8 mouse cellular contexts compared by ENCODE assay signal in genomic region chr15:97849116-97849911, GRCm38 (mm10). TPM values are rescaled to one million over a fixed set of nuclear protein-coding genes. Genes with fewer than 3 reads are reported as not detected.
DNase-seq lines count a peak whose midpoint lies in the region; ATAC-seq lines count a peak whose summit lies in the region.

No protein-coding gene starts in this region.

- peak; percentile 84 for ATAC-seq in hindbrain, embryonic 15.5 days (ENCODE audit: low FRiP score, low read depth)

- no peaks in the 10 kb centered on the region for H3K27me3 ChIP-seq in hindbrain, embryonic 15.5 days

- no peaks in the 10 kb centered on the region for H3K36me3 ChIP-seq in hindbrain, embryonic 15.5 days

- peak overlapping the region; percentile 68 for H3K27ac ChIP-seq in hindbrain, embryonic 15.5 days (replicated peaks)

- peak overlapping the region; percentile 66 for H3K4me2 ChIP-seq in hindbrain, embryonic 15.5 days

- peak overlapping the region; percentile 33 for H3K9ac ChIP-seq in hindbrain, embryonic 15.5 days

- H3K4me1 ChIP-seq in hindbrain, embryonic 15.5 days (replicated peaks), result 0 out of 2 replicates have a peak, but pooled peaks cover 5% of the 10 kb centered on the region

- DNase-seq in WW6 (ENCODE audit: low read depth, low spot score), result peak; percentile 64
- peak; percentile 85 to 89 for DNase-seq in cerebellum, postnatal 25 days
- peak; percentile 79 to 92 for DNase-seq in frontal cortex, postnatal 36 days (ENCODE audit: low spot score in 2 of 2)
- peak; percentile 77 to 78 for DNase-seq in layer of hippocampus, postnatal 36 days
- DNase-seq in lung, postnatal 25 days (ENCODE audit: low spot score), result peak; percentile 90
- peak; percentile 93 for DNase-seq in retina, postnatal 1 day
- DNase-seq in thymus, postnatal 4 days, result peak; percentile 87

- no peaks in the 10 kb centered on the region for H3K9me3 ChIP-seq in hindbrain, embryonic 15.5 days

- 8% methylated on average over 19 of the region's 19 CpGs for WGBS in hindbrain, embryonic 15.5 days

- H3K4me3 ChIP-seq in hindbrain, embryonic 15.5 days, result peak overlapping the region; percentile 38

RNA-seq across cellular contexts. Expression of gene Hdac7, which starts 5.0 kb away (rescaled TPM):
- 25.5 and 28.1 TPM in 2 replicates for polyA plus RNA-seq in hindbrain, embryonic 15.5 days (2015; fragmentation: Nextera tagmentation; extraction: Ambion mirVana)
- 10 to 100 TPM; 21.3 to 25.0 TPM for total RNA-seq in layer of hippocampus, postnatal 36 days (2021)

Comparison
In these comparisons a context has a peak if more than half of its experiments do, and no peak if none do; other contexts are left out.
1. Peak in every context shown above with its lines: DNase-seq, ATAC-seq, H3K4me3 ChIP-seq and H3K27ac ChIP-seq.